Mouse (Mus musculus) ES-Bruce4 (cell line): ENCODE data around the gene Ccdc162. TPM values are rescaled to one million over a fixed set of nuclear protein-coding genes. Genes with fewer than 3 reads are reported as not detected.

Source experiments
- H3K27ac ChIP-seq: 2 replicates; pipeline ENCODE4 v1.5.1; 2012; ENCODE audit warnings: low read length, inconsistent platforms; ENCODE audit not compliant: insufficient read depth
- H3K27me3 ChIP-seq: 2 replicates; pipeline ENCODE4 v1.6.1; 2012; ENCODE audit warnings: mild to moderate bottlenecking, low read length, inconsistent platforms; ENCODE audit not compliant: control insufficient read depth, poor library complexity, insufficient read depth, severe bottlenecking
- H3K36me3 ChIP-seq: 2 replicates; pipeline ENCODE4 v1.6.1; 2012; ENCODE audit warnings: inconsistent platforms, mild to moderate bottlenecking, low read length, moderate library complexity; ENCODE audit not compliant: control insufficient read depth, poor library complexity, insufficient read depth, severe bottlenecking
- H3K4me1 ChIP-seq: one replicate; pipeline ENCODE4 v1.8.1; 2011; ENCODE audit warnings: low read length; ENCODE audit not compliant: control insufficient read depth, insufficient read depth
- H3K4me3 ChIP-seq: 2 replicates; pipeline ENCODE4 v1.5.1; 2011; ENCODE audit warnings: low read depth, mild to moderate bottlenecking, low read length
- H3K9ac ChIP-seq: 2 replicates; pipeline ENCODE4 v1.6.1; 2012; ENCODE audit warnings: low read depth, mild to moderate bottlenecking, inconsistent platforms; ENCODE audit not compliant: poor library complexity, severe bottlenecking
- H3K9me3 ChIP-seq: replicated peaks from 2 replicates; pipeline ENCODE4 v1.6.1; 2012; ENCODE audit warnings: mild to moderate bottlenecking, low read length, inconsistent platforms; ENCODE audit not compliant: control insufficient read depth, poor library complexity, insufficient read depth, severe bottlenecking
- CTCF ChIP-seq: IDR thresholded peaks from one replicate; pipeline ENCODE4 v1.8.1; 2011; ENCODE audit warnings: low read depth, low read length
- EP300 ChIP-seq: IDR thresholded peaks from 2 replicates; pipeline ENCODE4 v1.6.1; 2011; ENCODE audit warnings: low read depth, low read length; ENCODE audit not compliant: insufficient read depth
- POLR2A ChIP-seq: IDR thresholded peaks from one replicate; pipeline ENCODE4 v1.8.1; 2011; ENCODE audit warnings: low read length; ENCODE audit not compliant: insufficient read depth
- polyA plus RNA-seq: library from polyadenylated mRNA; stranded (reverse); fragments of >200 nt; gene quantifications from 2 replicates; pipeline ENCODE4 v1.2.4, GENCODE M21; 2011; ENCODE audit warnings: low read depth; ENCODE audit not compliant: missing spikeins, insufficient read depth, insufficient read length

Ccdc162 gene
- polyA plus RNA-seq, 1 experiment = 3.5 TPM

DNA sequence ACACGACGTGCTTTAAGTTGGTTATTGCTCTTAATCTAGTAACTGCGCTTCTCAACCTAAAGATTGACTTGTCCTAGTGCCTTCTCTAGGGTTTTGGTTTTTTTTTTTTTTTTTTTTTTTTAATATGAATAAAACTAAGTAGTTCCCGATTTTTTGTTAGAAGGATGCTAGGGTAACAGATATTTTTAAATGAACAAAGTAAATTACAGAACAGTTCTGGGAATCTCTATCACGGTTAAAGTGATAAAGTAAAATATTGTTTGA is 196.1 kb downstream of the Ccdc162 start:
- Histone ChIP-seq H3K4me1 (peaks cover 2% of the 10 kb centered on the region), H3K4me3 (peak overlapping the region; percentile 85), H3K27me3 (no peaks in the 10 kb centered on the region), H3K27ac (no peak overlapping the region), H3K9ac (peak overlapping the region; percentile 89), H3K36me3 (peaks cover 30% of the 10 kb centered on the region), H3K9me3 (no peaks in the 10 kb centered on the region)
- TF ChIP-seq EP300 (no peak), CTCF (no peak), POLR2A (no peak)

GRCm38 (mm10) chr10:41519640-41520409 is 196.6 kb downstream of the Ccdc162 start:
- H3K27ac ChIP-seq = peak overlapping the region; percentile 52
- peak overlapping the region; percentile 85 for H3K4me3 ChIP-seq
- H3K9ac ChIP-seq = peak overlapping the region; percentile 89
- H3K36me3 ChIP-seq = peaks cover 27% of the 10 kb centered on the region
- no peaks in the 10 kb centered on the region for H3K27me3 ChIP-seq
- no peak for TF ChIP-seq CTCF
- no peaks in the 10 kb centered on the region for H3K9me3 ChIP-seq
- H3K4me1 ChIP-seq = peaks cover 2% of the 10 kb centered on the region

GRCm38 (mm10) chr10:41518981-41519618 is 197.3 kb downstream of the Ccdc162 start, which contains the start of gene Cd164:
Cd164 (plus strand) TSS chr10:41519414.
- peaks cover 21% of the 10 kb centered on the region for H3K36me3 ChIP-seq
- H3K4me1 ChIP-seq = no peaks in the 10 kb centered on the region
- peak within 1 kb of the TSS; percentile 95 for H3K4me3 ChIP-seq
- H3K27ac ChIP-seq = peak within 1 kb of the TSS; percentile 72
- H3K27me3 ChIP-seq = no peaks in the 10 kb centered on the region
- H3K9me3 ChIP-seq = no peaks in the 10 kb centered on the region
- TF ChIP-seq POLR2A (peak; percentile 65), CTCF (no peak), EP300 (0 out of 2 replicates have a peak, but pooled peaks have one; percentile 4)
- peak within 1 kb of the TSS; percentile 89 for H3K9ac ChIP-seq

- Histone ChIP-seq H3K4me1 (no peaks in the 10 kb centered on the region), H3K27me3 (no peaks in the 10 kb centered on the region), H3K4me3 (peak overlapping the region; percentile 95), H3K27ac (peak overlapping the region; percentile 72), H3K9me3 (no peaks in the 10 kb centered on the region), H3K9ac (peak overlapping the region; percentile 89), H3K36me3 (peaks cover 17% of the 10 kb centered on the region)
- TF ChIP-seq CTCF (peak; percentile 65), POLR2A (peak; percentile 4), EP300 (no peak)
Observed at GRCm38 (mm10) chr10:41518508-41518980, 197.9 kb downstream of the Ccdc162 start.

DNA sequence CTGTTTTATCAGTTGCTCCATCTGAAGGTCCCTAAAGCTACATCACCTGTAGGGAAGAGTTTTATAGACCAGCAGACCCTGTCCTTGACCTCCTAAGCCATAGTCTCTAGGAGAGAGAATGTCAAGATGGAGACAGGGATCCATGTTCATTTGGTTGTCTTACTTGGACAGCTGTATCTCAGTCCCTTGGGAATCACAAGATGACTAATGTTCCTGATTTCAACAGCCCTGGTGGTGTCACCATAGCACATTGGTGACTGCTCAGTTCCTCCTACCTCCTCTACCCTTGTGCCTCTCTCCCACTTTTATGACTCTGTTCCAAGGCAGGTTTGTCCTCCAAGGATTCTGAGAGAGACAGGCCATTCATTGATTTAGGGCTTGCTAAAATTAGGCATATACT is 201.5 kb downstream of the Ccdc162 start:
- H3K9ac ChIP-seq = no peak overlapping the region
- H3K4me1 ChIP-seq = no peaks in the 10 kb centered on the region
- H3K27ac ChIP-seq = no peak overlapping the region
- H3K9me3 ChIP-seq = no peaks in the 10 kb centered on the region
- H3K36me3 ChIP-seq = no peaks in the 10 kb centered on the region
- H3K27me3 ChIP-seq = no peaks in the 10 kb centered on the region
- TF ChIP-seq POLR2A = no peak
- no peak for TF ChIP-seq EP300
- TF ChIP-seq CTCF = no peak
- H3K4me3 ChIP-seq = no peak overlapping the region

DNA sequence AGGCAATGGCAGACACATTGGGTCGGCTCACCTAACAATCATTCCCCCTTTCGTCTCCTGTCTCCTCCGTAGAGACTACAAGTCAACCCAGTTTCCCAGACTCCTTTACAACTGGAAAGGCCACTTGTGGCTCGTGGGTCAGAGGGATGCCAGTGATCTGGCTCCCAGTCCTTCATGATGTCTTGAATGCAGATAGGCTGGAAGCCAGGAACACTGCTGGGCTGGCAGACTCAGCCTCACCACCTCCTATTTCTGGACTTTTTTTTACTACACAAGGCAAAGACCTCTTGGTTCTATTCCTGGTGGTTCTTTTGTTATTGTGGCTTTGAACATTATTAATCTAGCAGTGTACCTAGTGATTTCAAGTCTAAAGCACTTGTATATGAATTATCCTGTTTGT is 202.1 kb downstream of the Ccdc162 start:
- Histone ChIP-seq H3K36me3 (no peaks in the 10 kb centered on the region), H3K4me3 (no peak overlapping the region), H3K9me3 (no peaks in the 10 kb centered on the region), H3K4me1 (no peaks in the 10 kb centered on the region), H3K27me3 (no peaks in the 10 kb centered on the region), H3K27ac (no peak overlapping the region), H3K9ac (no peak overlapping the region)
- TF ChIP-seq CTCF = no peak
- no peak for TF ChIP-seq EP300
- no peak for TF ChIP-seq POLR2A
